Mouse (Mus musculus): ENCODE results near the gene Ahsg.

Ahsg gene

DNA sequence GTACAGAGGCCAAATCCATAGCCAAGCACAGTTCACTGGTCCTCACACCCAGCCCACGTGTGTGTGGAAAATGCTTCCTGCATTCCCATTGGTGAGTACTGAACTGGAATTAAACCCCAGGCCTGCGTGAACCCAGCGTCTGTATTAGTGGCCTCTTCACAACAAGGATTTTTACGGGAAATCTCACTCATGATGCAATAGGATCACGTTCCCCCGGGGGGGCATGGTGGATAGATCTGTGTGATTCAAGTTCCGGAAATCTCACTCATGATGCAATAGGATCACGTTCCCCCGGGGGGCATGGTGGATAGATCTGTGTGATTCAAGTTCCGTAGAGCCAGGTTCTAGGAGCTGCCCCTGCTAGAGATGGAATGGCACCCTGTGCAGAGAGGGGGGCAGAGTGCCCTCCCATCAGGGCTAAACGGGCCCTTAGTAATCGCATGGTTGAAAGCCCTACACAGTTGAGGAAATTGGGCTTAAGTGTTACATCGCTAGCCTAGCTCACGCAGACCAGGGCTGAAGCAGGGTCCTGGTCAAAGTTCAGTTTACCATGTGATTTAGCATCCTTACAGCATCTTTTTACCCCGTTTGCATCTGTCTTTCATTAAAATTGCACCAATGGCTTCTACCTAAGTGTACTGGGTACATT lies 27.7 kb downstream of the Ahsg start:
- Histone ChIP-seq H3K4me1 (replicated peaks; ENCODE audit: low read depth, low read length) (peaks cover 34% of the 10 kb centered on the region), H3K4me3 (replicated peaks; ENCODE audit: low read length) (peak overlapping the region; percentile 39; the same call in 1 of the 2 replicates), H3K27me3 (ENCODE audit: insufficient read depth, low read length) (no peaks in the 10 kb centered on the region), H3K36me3 (ENCODE audit: insufficient read depth, low read length) (no peaks in the 10 kb centered on the region), H3K9me3 (ENCODE audit: low read length) (no peaks in the 10 kb centered on the region)
- TF ChIP-seq POU5F1 (IDR thresholded peaks at IDR 0.05; ENCODE audit: borderline replicate concordance, low read length) (no peak), NANOG (IDR thresholded peaks at IDR 0.05; ENCODE audit: borderline replicate concordance, low read length) (no peak), CTCF (conservative IDR thresholded peaks at IDR 0.05; ENCODE audit: low read length) (no peak)

DNA sequence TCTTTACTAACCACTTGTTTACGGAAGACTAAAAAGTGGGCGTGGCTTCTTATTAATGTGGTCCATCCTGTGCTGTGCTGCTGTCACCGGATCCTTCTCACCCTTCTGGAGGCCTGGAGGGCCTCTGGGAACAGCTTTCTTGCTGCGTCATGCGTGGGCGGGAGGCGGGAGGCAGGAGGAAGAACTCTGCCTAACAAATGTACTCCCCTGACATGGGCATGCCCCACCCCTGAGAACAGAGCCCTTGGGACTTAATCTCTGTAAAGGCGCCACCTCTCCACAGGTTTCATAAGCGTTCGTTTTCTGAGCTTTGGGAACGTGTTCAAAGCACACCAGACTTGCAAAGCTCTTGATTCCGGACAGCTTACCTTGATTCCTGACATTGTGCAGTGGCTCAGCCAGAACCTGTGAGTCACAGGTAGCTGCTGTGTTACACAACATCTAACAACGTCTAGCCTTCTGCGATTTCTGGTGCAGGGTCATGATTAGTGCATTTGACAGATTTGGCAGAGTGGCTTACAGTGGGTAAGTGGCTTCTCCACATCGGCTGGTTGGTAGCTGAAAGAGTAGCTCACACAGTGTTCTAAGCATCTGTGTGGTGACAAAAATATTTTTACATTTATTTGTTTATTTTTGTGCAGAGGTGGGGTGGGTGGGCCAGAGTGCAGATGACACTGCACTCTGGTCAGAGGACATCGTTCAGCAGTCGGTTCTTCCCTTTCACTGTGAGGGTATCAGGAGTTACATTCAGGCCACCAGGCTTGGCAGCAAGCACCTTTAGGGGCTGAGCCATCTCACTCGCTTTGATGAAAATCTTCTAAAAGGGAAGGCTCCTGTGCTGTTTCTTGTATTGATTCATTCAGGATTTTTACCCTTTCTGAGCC lies 29.1 kb downstream of the Ahsg start:
- TF ChIP-seq CTCF (conservative IDR thresholded peaks at IDR 0.05; ENCODE audit: low read length) (no peak), POU5F1 (IDR thresholded peaks at IDR 0.05; ENCODE audit: borderline replicate concordance, low read length) (no peak), NANOG (IDR thresholded peaks at IDR 0.05; ENCODE audit: borderline replicate concordance, low read length) (no peak)
- H3K27me3 ChIP-seq (ENCODE audit: insufficient read depth, low read length): no peaks in the 10 kb centered on the region
- no peaks in the 10 kb centered on the region for H3K36me3 ChIP-seq (ENCODE audit: insufficient read depth, low read length)
- H3K4me1 ChIP-seq (replicated peaks; ENCODE audit: low read depth, low read length): peaks cover 34% of the 10 kb centered on the region
- no peaks in the 10 kb centered on the region for H3K9me3 ChIP-seq (ENCODE audit: low read length)
- peak overlapping the region; percentile 49 for H3K4me3 ChIP-seq (replicated peaks; ENCODE audit: low read length)

DNA sequence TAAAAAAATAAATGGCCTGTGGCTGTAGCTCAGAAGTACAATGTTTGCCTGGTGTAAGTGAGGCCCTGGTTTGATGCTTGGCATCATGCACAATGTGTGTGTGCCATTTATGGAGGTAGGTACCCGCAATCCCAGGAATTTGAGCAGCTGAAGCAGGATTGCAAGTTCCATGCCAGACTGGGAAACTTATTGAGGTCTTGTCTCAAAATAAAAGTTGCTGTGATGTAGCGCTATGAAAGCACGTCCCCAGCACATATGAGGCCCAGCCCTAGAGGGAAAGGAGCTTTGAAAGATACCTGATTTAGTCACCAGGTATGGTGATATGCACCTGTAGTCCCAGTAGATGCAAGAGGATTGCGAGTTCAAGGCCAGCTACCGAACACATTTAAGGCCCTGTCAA lies 30.7 kb downstream of the Ahsg start:
- Histone ChIP-seq H3K4me1 (replicated peaks; ENCODE audit: low read depth, low read length) (peaks cover 34% of the 10 kb centered on the region), H3K4me3 (replicated peaks; ENCODE audit: low read length) (no peak overlapping the region), H3K36me3 (ENCODE audit: insufficient read depth, low read length) (no peaks in the 10 kb centered on the region), H3K9me3 (ENCODE audit: low read length) (no peaks in the 10 kb centered on the region), H3K27me3 (ENCODE audit: insufficient read depth, low read length) (no peaks in the 10 kb centered on the region)
- TF ChIP-seq POU5F1 (IDR thresholded peaks at IDR 0.05; ENCODE audit: borderline replicate concordance, low read length) (no peak), NANOG (IDR thresholded peaks at IDR 0.05; ENCODE audit: borderline replicate concordance, low read length) (no peak), CTCF (conservative IDR thresholded peaks at IDR 0.05; ENCODE audit: low read length) (no peak)

DNA sequence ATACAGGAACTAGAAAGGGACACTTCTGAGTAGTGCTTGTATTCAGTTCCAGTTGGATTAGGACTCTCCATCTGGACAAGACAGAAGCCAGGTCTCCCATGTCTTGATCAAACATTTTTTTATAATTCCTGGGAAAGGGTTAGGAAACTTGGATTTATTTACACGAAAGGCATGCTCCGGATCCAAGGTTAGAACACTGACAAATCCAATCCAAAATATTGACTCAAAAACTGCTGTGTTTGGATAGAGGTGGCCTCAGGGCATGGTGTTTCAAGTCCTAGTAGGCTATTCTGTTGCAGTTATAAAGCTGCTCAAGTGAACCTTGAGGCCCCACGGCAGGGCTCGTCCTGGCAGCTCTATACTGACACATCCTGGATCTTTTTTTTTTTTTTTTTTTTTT lies 31.4 kb downstream of the Ahsg start:
- Histone ChIP-seq H3K9me3 (ENCODE audit: low read length) (no peaks in the 10 kb centered on the region), H3K4me1 (replicated peaks; ENCODE audit: low read depth, low read length) (peaks cover 32% of the 10 kb centered on the region), H3K4me3 (replicated peaks; ENCODE audit: low read length) (no peak overlapping the region), H3K27me3 (ENCODE audit: insufficient read depth, low read length) (no peaks in the 10 kb centered on the region), H3K36me3 (ENCODE audit: insufficient read depth, low read length) (no peaks in the 10 kb centered on the region)
- no peak for TF ChIP-seq NANOG (IDR thresholded peaks at IDR 0.05; ENCODE audit: borderline replicate concordance, low read length)
- TF ChIP-seq CTCF (conservative IDR thresholded peaks at IDR 0.05; ENCODE audit: low read length): no peak
- TF ChIP-seq POU5F1 (IDR thresholded peaks at IDR 0.05; ENCODE audit: borderline replicate concordance, low read length): no peak

DNA sequence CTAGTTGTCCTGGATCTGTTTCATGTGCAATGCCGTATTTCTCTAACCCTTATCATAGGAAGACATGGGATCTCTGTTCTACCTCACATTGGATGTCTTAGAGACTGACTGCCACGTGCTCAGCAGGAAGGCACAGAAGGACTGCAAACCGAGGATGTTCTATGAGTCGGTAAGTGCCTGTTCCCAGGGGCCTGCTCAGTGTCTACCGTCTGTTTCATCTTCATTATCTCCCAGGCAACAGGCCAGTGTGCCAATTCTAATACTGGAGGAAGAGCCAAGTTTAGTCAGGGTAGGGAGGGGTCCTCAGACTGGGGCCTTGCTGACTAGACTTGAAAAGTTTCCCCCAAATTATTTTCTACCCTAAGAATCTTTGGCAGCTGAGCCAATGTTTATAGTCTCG lies 38.5 kb downstream of the Ahsg start:
- H3K4me1 ChIP-seq (replicated peaks; ENCODE audit: low read depth, low read length): peaks cover 19% of the 10 kb centered on the region
- H3K4me3 ChIP-seq (replicated peaks; ENCODE audit: low read length): no peak overlapping the region
- no peaks in the 10 kb centered on the region for H3K36me3 ChIP-seq (ENCODE audit: insufficient read depth, low read length)
- no peaks in the 10 kb centered on the region for H3K9me3 ChIP-seq (ENCODE audit: low read length)
- TF ChIP-seq POU5F1 (IDR thresholded peaks at IDR 0.05; ENCODE audit: borderline replicate concordance, low read length) (no peak), NANOG (IDR thresholded peaks at IDR 0.05; ENCODE audit: borderline replicate concordance, low read length) (no peak), CTCF (conservative IDR thresholded peaks at IDR 0.05; ENCODE audit: low read length) (no peak)
- H3K27me3 ChIP-seq (ENCODE audit: insufficient read depth, low read length): no peaks in the 10 kb centered on the region

DNA sequence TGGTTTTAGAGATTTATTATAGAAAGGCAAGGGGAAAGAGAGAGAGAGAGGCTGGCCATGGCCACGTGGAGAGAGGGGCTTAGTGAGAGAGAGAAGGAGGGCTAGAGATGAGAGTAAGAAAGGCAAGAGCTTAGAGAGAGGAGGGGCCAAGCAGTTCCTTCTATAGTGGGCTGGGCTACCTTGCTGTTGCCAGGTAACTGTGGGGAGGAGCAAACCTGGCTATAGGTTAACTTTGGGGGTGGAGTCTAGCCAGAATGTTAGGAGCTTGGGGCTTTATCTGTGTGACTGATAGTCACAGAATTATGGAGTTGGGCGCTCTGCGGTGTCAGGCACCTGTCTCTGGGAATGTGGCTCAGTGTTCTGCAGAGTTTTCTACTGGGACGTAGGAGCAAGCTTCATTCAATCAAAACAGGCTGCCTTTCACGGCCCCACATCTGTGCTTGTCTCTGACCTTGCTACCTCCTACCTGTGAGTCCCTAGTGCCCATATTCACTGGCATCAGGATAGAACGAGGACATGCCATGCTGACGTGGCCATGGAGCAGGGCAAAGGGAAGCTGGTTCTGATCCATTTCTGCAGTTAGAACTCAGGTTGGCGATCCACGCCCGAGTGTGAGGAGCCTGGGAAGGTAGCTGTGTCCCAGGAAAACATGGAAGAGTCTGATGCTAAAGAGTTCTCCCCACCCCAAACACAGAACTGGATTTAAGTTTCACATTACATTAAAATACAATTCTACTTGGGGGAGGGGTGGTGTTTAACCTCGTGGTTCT lies 40.5 kb downstream of the Ahsg start:
- no peaks in the 10 kb centered on the region for H3K27me3 ChIP-seq (ENCODE audit: insufficient read depth, low read length)
- TF ChIP-seq NANOG (IDR thresholded peaks at IDR 0.05; ENCODE audit: borderline replicate concordance, low read length) (no peak), CTCF (conservative IDR thresholded peaks at IDR 0.05; ENCODE audit: low read length) (no peak), POU5F1 (IDR thresholded peaks at IDR 0.05; ENCODE audit: borderline replicate concordance, low read length) (no peak)
- H3K4me1 ChIP-seq (replicated peaks; ENCODE audit: low read depth, low read length): peaks cover 19% of the 10 kb centered on the region
- peak overlapping the region; percentile 20; the same call in 1 of the 2 replicates for H3K4me3 ChIP-seq (replicated peaks; ENCODE audit: low read length)
- H3K9me3 ChIP-seq (ENCODE audit: low read length): no peaks in the 10 kb centered on the region
- H3K36me3 ChIP-seq (ENCODE audit: insufficient read depth, low read length): no peaks in the 10 kb centered on the region

DNA sequence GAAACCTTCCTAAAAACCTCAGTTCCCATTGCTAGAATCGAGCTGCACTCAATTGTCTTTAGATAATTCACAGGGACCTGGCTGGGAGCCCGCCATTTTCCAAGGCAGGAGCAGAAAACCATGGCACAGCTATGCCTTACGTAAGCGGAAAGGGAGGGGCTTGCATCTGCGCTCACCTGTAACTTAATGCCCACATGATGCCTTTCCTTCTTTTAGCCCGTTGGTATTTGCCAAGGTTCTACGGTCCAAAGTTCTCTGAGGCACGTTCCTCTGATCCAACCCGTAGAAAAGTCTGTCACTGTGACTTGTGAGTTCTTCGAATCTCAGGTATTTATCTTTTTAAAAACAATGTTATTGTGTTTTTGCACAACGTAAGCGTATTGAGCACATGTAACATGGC lies 46.6 kb downstream of the Ahsg start:
- H3K4me1 ChIP-seq (replicated peaks; ENCODE audit: low read depth, low read length): no peaks in the 10 kb centered on the region
- no peaks in the 10 kb centered on the region for H3K36me3 ChIP-seq (ENCODE audit: insufficient read depth, low read length)
- H3K27me3 ChIP-seq (ENCODE audit: insufficient read depth, low read length): no peaks in the 10 kb centered on the region
- TF ChIP-seq NANOG (IDR thresholded peaks at IDR 0.05; ENCODE audit: borderline replicate concordance, low read length) (no peak), POU5F1 (IDR thresholded peaks at IDR 0.05; ENCODE audit: borderline replicate concordance, low read length) (no peak), CTCF (conservative IDR thresholded peaks at IDR 0.05; ENCODE audit: low read length) (no peak)
- H3K9me3 ChIP-seq (ENCODE audit: low read length): peaks cover 22% of the 10 kb centered on the region
- H3K4me3 ChIP-seq (replicated peaks; ENCODE audit: low read length): no peak overlapping the region

DNA sequence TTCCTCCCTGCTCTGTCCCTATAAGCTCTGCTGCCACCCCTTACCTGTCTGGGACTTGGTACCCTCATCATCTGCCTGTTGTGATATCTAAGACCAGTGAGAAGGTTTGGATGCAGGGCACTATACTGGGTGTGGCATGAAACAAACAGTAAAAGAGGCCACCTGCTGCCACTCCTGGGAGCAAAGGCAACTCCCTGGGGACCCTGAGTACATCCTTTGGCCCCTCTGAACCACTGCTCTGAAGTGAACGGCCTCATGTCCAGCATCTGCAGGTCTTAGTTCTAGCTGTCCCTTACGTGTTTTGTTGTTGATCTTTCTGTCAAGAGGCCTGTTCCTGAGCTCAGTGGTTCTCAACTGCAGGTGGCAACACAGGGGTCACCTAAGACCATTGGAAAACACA lies 47.5 kb downstream of the Ahsg start:
- Histone ChIP-seq H3K4me1 (replicated peaks; ENCODE audit: low read depth, low read length) (no peaks in the 10 kb centered on the region), H3K36me3 (ENCODE audit: insufficient read depth, low read length) (peaks cover 5% of the 10 kb centered on the region; the same call in 1 of the 2 replicates), H3K4me3 (replicated peaks; ENCODE audit: low read length) (no peak overlapping the region), H3K9me3 (ENCODE audit: low read length) (peaks cover 31% of the 10 kb centered on the region), H3K27me3 (ENCODE audit: insufficient read depth, low read length) (no peaks in the 10 kb centered on the region)
- no peak for TF ChIP-seq NANOG (IDR thresholded peaks at IDR 0.05; ENCODE audit: borderline replicate concordance, low read length)
- TF ChIP-seq POU5F1 (IDR thresholded peaks at IDR 0.05; ENCODE audit: borderline replicate concordance, low read length): no peak
- no peak for TF ChIP-seq CTCF (conservative IDR thresholded peaks at IDR 0.05; ENCODE audit: low read length)
